Mouse (Mus musculus): Measurements from ENCODE around the gene Kri1.
"Not testable (repeated sequence)": the region's sequence is repeated elsewhere in the genome, so short reads cannot be mapped to it uniquely, and the experiment has no call there.

Kri1 gene

GRCm38 (mm10) chr9:21243826-21244427 is 43.8 kb downstream of the Kri1 start:
- no peak for DNase-seq (ENCODE audit: low spot score)

- DNase-seq (ENCODE audit: low spot score): peak; percentile 84
Measured at GRCm38 (mm10) chr9:21241343-21241742, 46.4 kb downstream of the Kri1 start.

GRCm38 (mm10) chr9:21239465-21239848 is 48.3 kb downstream of the Kri1 start:
- no peak for DNase-seq (ENCODE audit: low spot score)

GRCm38 (mm10) chr9:21238733-21239464 is 48.9 kb downstream of the Kri1 start, which contains the start of gene Keap1:
TSS of gene Keap1 (minus strand) at chr9:21239361.
- DNase-seq (ENCODE audit: low spot score): peak; percentile 85

- no peak for DNase-seq (ENCODE audit: low spot score)
Measured at GRCm38 (mm10) chr9:21238004-21238732, 49.6 kb downstream of the Kri1 start.

- DNase-seq (ENCODE audit: low spot score): no peak
Measured at GRCm38 (mm10) chr9:21237368-21238003, 50.3 kb downstream of the Kri1 start.

GRCm38 (mm10) chr9:21236991-21237367 is 50.8 kb downstream of the Kri1 start:
- DNase-seq (ENCODE audit: low spot score): no peak

- DNase-seq (ENCODE audit: low spot score): no peak
Measured at GRCm38 (mm10) chr9:21235341-21235740, 52.4 kb downstream of the Kri1 start.

- DNase-seq (ENCODE audit: low spot score): no peak
Measured at GRCm38 (mm10) chr9:21233805-21234204, 54.0 kb downstream of the Kri1 start.

- no peak for DNase-seq (ENCODE audit: low spot score)
Measured at GRCm38 (mm10) chr9:21233366-21233765, 54.4 kb downstream of the Kri1 start.

GRCm38 (mm10) chr9:21232867-21233266 is 54.9 kb downstream of the Kri1 start:
- DNase-seq (ENCODE audit: low spot score): no peak

GRCm38 (mm10) chr9:21231551-21231950 is 56.2 kb downstream of the Kri1 start:
- no peak for DNase-seq (ENCODE audit: low spot score)

- DNase-seq (ENCODE audit: low spot score): no peak
Measured at GRCm38 (mm10) chr9:21227342-21227741, 60.4 kb downstream of the Kri1 start.

- DNase-seq (ENCODE audit: low spot score): no peak
Measured at GRCm38 (mm10) chr9:21225415-21225758, 62.4 kb downstream of the Kri1 start.

GRCm38 (mm10) chr9:21224576-21225414 is 63.0 kb downstream of the Kri1 start:
- peak; percentile 70 for DNase-seq (ENCODE audit: low spot score)

- no peak for DNase-seq (ENCODE audit: low spot score)
Measured at GRCm38 (mm10) chr9:21223906-21224305, 63.9 kb downstream of the Kri1 start.

- DNase-seq (ENCODE audit: low spot score): not testable (repeated sequence)
Measured at GRCm38 (mm10) chr9:21223490-21223889, 64.3 kb downstream of the Kri1 start.
